Mouse (Mus musculus): ENCODE measurements around the gene Tmcc1.

GRCm38 (mm10) chr6:115994877-115995520 is 198.3 kb downstream of the Tmcc1 start, which contains the start of gene Plxnd1:
- TF ChIP-seq CTCF (IDR thresholded peaks at IDR 0.05; ENCODE audit: low read depth, low read length) (no peak), POLR2A (IDR thresholded peaks at IDR 0.05; ENCODE audit: insufficient read depth, low read length) (no peak)
